Mouse (Mus musculus) midbrain, postnatal 0 days (tissue): ENCODE data around the gene 2900026A02Rik. TPM values are rescaled to one million over a fixed set of nuclear protein-coding genes. Genes with fewer than 3 reads are reported as not detected.

Experiments
- ATAC-seq: fragments of 200-750 bp; cut with Nextera tagmentation; 2 replicates; pipeline ENCODE4 v1.8.0; 2017; ENCODE audit warnings: moderate number of reproducible peaks, mild to moderate bottlenecking, moderate TSS enrichment, moderate library complexity; ENCODE audit not compliant: low FRiP score
- DNase-seq: peaks from one replicate; pipeline ENCODE4 v3.0.0-alpha.2; 2015; ENCODE audit warnings: low spot score
- H3K27ac ChIP-seq: fragments of 300-500 bp; sonication (generic); 2 replicates; pipeline ENCODE4 v1.5.1; 2014; ENCODE audit warnings: low read depth, mild to moderate bottlenecking, low read length, mixed read lengths
- H3K27me3 ChIP-seq: fragments of 300-500 bp; sonication (generic); 2 replicates; pipeline ENCODE4 v1.6.1; 2014; ENCODE audit warnings: low read length, control low read depth, mixed read lengths; ENCODE audit not compliant: insufficient read depth
- H3K36me3 ChIP-seq: fragments of 300-500 bp; sonication (generic); 2 replicates; pipeline ENCODE4 v1.6.1; 2014; ENCODE audit warnings: low read length, control low read depth, mixed read lengths; ENCODE audit not compliant: insufficient read depth
- H3K4me1 ChIP-seq: fragments of 300-500 bp; sonication (generic); 2 replicates; pipeline ENCODE4 v1.6.1; 2014; ENCODE audit warnings: mild to moderate bottlenecking, control low read depth, antibody characterized with exemption, low read length, mixed read lengths; ENCODE audit not compliant: insufficient read depth
- H3K4me2 ChIP-seq: fragments of 300-500 bp; sonication (generic); 2 replicates; pipeline ENCODE4 v1.6.1; 2014; ENCODE audit warnings: low read depth, mild to moderate bottlenecking, low read length, mixed read lengths; ENCODE audit not compliant: poor library complexity, severe bottlenecking
- H3K4me3 ChIP-seq: fragments of 300-500 bp; sonication (generic); 2 replicates; pipeline ENCODE4 v1.5.1; 2014; ENCODE audit warnings: low read depth, mild to moderate bottlenecking, low read length, moderate library complexity
- H3K9ac ChIP-seq: fragments of 300-500 bp; sonication (generic); replicated peaks from 2 replicates; pipeline ENCODE4 v1.6.1; 2014; ENCODE audit warnings: mild to moderate bottlenecking, low read length, moderate library complexity, mixed read lengths; ENCODE audit not compliant: poor library complexity, severe bottlenecking
- H3K9me3 ChIP-seq: fragments of 300-500 bp; sonication (generic); 2 replicates; pipeline ENCODE4 v1.6.1; 2016; ENCODE audit warnings: low read length, control low read depth
- CTCF ChIP-seq: IDR thresholded peaks from 2 replicates; pipeline ENCODE4 v1.5.1; 2016; ENCODE audit warnings: antibody characterized with exemption, mild to moderate bottlenecking
- whole genome bisulfite sequencing: fragments of 180-500 bp; shearing (Covaris S2); extraction: QIAGEN DNeasy Blood & Tissue Kit; methylation state at CpG from one replicate; pipeline ENCODE4 v1.1.7; 2014; 5-methylcytosine and 5-hydroxymethylcytosine counted together
- polyA plus RNA-seq: library from polyadenylated mRNA; unstranded; fragments of >200 nt; fragmentation: Nextera tagmentation; extraction: Ambion mirVana; gene quantifications from 2 replicates; pipeline ENCODE4 v1.2.1, GENCODE M21; 2015
- total RNA-seq: library from RNA; depleted of rRNA; stranded (reverse); fragments of >200 nt; gene quantifications from 2 replicates; pipeline ENCODE4 v1.2.3, GENCODE M21; 2014; rRNA removed

The 2900026A02Rik gene
- total and polyA plus RNA-seq, 2 experiments from 2014 or later = 3.8 to 11.8 TPM

DNA sequence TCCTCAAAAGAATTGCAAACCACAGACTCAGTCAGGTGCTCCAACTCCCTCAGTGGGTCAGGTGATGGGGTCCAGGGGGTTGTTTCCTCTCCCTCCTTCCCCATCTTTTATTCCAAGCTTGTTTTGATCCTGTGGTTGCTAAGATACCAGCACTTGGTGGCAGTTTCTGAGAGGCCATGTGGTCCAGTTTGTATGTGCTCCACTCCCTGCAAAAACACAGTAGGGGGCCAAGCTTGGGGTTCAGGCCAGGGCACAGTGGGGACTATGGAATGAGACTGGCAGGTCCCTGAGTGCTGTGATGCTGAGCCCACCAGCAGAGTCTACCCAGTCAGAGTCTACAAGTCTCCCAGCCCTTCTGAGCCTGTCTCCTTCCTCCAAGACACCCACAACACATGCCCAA, 171.2 kb downstream of the 2900026A02Rik start:
- H3K4me3 ChIP-seq = no peak overlapping the region
- H3K4me1 ChIP-seq = peaks cover 3% of the 10 kb centered on the region; the same call in 1 of the 2 replicates
- H3K27ac ChIP-seq = 0 out of 2 replicates have a peak overlapping the region, but pooled peaks have one; percentile 13
- no peaks in the 10 kb centered on the region for H3K27me3 ChIP-seq
- H3K9ac ChIP-seq = no peak overlapping the region
- H3K4me2 ChIP-seq = no peak overlapping the region
- DNase-seq = peak; percentile 40
- no peak for ATAC-seq
- no peaks in the 10 kb centered on the region for H3K9me3 ChIP-seq
- no peak for TF ChIP-seq CTCF
- H3K36me3 ChIP-seq = no peaks in the 10 kb centered on the region

DNA sequence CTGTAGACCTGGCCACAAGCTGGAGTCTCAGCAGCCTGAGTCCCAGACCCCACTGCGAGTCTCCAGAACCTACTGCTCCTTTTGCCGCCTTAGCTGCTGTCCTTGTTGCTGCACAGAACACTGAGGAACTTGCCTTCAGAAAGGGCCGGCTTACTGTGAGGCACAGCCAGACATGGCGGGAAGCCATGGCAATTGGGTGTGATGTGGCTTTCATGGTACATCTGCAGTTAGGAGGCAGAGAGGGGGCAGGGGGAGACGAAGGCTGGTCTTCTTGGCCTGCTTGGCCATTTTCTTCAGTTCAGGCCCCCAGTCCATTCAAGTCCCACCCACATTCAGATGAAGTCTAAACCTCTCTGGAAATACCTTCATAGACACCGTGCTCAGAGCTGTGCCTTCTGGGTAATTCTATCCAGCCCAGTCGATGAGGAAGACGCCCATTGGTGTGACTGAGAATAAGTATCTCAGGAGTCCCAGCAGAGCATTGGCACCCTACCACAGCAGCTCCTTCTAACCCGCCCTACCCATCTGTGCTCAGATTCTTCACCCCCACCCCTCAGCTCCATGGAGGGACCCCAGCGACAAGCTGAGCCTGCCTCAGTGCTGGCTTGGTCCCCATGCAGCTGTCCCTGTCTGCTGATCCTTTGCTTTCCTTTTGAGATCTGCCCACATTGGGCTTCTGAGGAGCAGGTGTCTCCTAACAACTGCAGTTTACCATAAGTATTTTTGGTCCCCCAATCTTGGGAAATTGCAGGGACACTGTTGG, 175.3 kb downstream of the 2900026A02Rik start:
- DNase-seq (peak; percentile 70), ATAC-seq (peak; percentile 57; the same call in 1 of the 2 replicates)
- WGBS = 79% methylated on average over 10 of the region's 10 CpGs
- Histone ChIP-seq H3K36me3 (no peaks in the 10 kb centered on the region), H3K9me3 (no peaks in the 10 kb centered on the region), H3K4me2 (no peak overlapping the region), H3K4me3 (no peak overlapping the region), H3K4me1 (peaks cover 3% of the 10 kb centered on the region; the same call in 1 of the 2 replicates), H3K27ac (peak overlapping the region; percentile 6; the same call in 1 of the 2 replicates), H3K9ac (no peak overlapping the region), H3K27me3 (no peaks in the 10 kb centered on the region)
- no peak for TF ChIP-seq CTCF

DNA sequence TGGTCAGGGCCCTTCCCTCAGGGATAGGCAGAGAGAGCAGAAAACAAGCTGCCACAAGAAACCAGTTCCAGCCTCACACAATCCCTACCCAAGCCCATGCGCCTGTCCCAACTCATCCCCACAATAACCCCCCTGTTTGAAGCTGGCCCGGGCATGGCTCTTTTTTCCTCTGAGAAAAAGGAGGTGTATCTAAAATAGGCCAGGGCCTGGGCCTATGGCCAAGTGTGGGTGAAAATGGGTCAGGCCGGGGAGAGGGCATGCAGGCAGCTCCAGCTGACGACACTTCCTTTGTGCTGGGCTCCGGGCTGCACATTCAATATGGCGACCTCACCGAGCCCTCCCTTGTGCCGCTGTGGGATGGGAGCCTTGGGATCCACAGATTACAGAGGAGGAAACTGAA, 177.5 kb downstream of the 2900026A02Rik start:
- H3K36me3 ChIP-seq = no peaks in the 10 kb centered on the region
- no peaks in the 10 kb centered on the region for H3K4me1 ChIP-seq
- TF ChIP-seq CTCF = no peak
- no peaks in the 10 kb centered on the region for H3K9me3 ChIP-seq
- H3K4me3 ChIP-seq = no peak overlapping the region
- H3K27me3 ChIP-seq = no peaks in the 10 kb centered on the region
- 66% methylated on average over 8 of the region's 8 CpGs for WGBS
- no peak overlapping the region for H3K4me2 ChIP-seq
- H3K27ac ChIP-seq = no peak overlapping the region
- DNase-seq (no peak), ATAC-seq (no peak)
- no peak overlapping the region for H3K9ac ChIP-seq

DNA sequence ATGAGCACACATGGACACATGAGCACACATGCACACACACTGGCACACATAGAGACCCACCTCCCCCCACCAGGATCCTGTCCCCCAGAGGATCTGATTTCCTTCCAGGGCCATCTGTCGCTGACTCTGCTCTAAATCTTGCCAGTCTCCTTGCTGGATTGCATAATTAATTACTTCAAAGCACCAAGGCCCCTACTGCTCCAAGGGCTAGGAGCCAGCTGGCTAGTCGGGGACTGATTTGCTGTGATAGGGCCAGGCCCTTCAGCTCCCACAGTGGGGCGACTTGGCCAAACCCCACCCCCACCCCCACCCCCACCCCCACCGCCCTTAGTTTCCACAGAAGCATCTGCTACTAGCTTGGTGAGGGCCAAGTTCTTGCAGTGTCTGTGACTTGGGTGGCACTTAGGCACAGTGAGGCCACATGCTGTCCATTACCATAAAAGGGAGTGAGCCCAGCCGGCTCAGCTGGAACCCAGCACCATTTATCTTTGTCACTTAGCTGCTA, 179.4 kb downstream of the 2900026A02Rik start:
- Histone ChIP-seq H3K9me3 (no peaks in the 10 kb centered on the region), H3K36me3 (no peaks in the 10 kb centered on the region), H3K4me1 (no peaks in the 10 kb centered on the region), H3K9ac (no peak overlapping the region), H3K27ac (no peak overlapping the region; the same call in 1 of the 2 replicates), H3K27me3 (no peaks in the 10 kb centered on the region), H3K4me3 (no peak overlapping the region), H3K4me2 (no peak overlapping the region)
- peak; percentile 95 for DNase-seq
- peak; percentile 84 for ATAC-seq
- no peak for TF ChIP-seq CTCF
- 5% methylated on average over 5 of the region's 5 CpGs for WGBS

DNA sequence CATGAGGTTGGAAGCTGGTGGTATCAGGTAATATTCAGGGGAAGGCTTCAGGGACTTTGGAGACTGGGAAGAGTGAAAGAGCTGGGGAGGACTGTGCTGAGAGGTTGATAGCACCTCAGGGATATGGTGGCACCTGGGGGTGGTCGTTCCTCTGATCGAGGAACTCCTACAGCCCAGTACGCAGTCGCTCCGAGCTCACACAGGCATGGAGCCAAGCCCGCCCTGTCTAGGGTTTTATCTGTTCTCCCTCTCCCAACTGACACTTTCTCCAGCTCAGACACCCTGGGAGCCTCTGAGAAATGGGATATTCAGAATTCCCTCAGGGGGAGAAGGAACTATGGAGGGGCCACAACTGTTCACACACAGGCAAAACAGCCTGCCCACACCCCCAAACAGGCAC, 180.3 kb downstream of the 2900026A02Rik start:
- Histone ChIP-seq H3K4me3 (no peak overlapping the region), H3K36me3 (no peaks in the 10 kb centered on the region), H3K9me3 (no peaks in the 10 kb centered on the region), H3K27me3 (no peaks in the 10 kb centered on the region), H3K9ac (no peak overlapping the region), H3K27ac (no peak overlapping the region), H3K4me1 (no peaks in the 10 kb centered on the region), H3K4me2 (no peak overlapping the region)
- DNase-seq (no peak), ATAC-seq (no peak)
- 56% methylated on average over 6 of the region's 6 CpGs for WGBS
- no peak for TF ChIP-seq CTCF

DNA sequence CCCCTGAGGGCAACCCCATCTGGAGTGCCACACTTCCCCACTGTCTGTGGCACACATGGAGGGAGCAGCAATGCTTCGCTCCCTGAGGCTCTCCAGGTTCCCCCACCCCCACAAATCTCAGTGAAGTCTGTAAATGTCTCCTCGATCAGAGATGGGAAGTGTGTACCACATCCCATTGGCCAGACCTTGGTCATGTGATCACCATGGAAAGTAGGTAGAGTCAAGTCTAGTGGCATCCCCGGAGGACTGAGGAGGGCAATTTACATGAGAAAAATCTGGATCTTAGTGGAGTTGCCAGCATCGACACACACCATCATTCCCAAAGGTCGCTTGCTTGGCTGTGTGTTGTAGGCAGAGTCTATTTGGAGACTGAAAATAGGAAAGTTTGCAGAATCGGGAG, 182.4 kb downstream of the 2900026A02Rik start:
- Histone ChIP-seq H3K4me1 (no peaks in the 10 kb centered on the region; the same call in 1 of the 2 replicates), H3K9me3 (no peaks in the 10 kb centered on the region), H3K36me3 (no peaks in the 10 kb centered on the region), H3K4me3 (no peak overlapping the region), H3K4me2 (no peak overlapping the region), H3K27ac (no peak overlapping the region), H3K27me3 (no peaks in the 10 kb centered on the region), H3K9ac (no peak overlapping the region)
- TF ChIP-seq CTCF = no peak
- DNase-seq (no peak), ATAC-seq (no peak)
- 76% methylated on average over 6 of the region's 6 CpGs for WGBS

Other genes starting within 250 kb of the 2900026A02Rik start
- 48.4 and 73.0 TPM in 2 replicates for gene Grk3, start 205.4 kb downstream of the 2900026A02Rik start, total RNA-seq
- gene Grk3, start 205.4 kb downstream of the 2900026A02Rik start, polyA plus RNA-seq = 15.2 and 21.1 TPM in 2 replicates
- not detected in 2 replicates for gene Crybb2, start 151.1 kb downstream of the 2900026A02Rik start, total RNA-seq
- not detected in 2 replicates for gene Crybb2, start 151.1 kb downstream of the 2900026A02Rik start, polyA plus RNA-seq
- gene Crybb3, start 139.7 kb downstream of the 2900026A02Rik start, total RNA-seq = 1.4 and 3.0 TPM in 2 replicates
- 2.2 and 3.1 TPM in 2 replicates for gene Crybb3, start 139.7 kb downstream of the 2900026A02Rik start, polyA plus RNA-seq
- not detected in 2 replicates for gene Tmem211, start 5.7 kb upstream of the 2900026A02Rik start, total RNA-seq
- gene Tmem211, start 5.7 kb upstream of the 2900026A02Rik start, polyA plus RNA-seq = not detected in 2 replicates
- gene Sgsm1, start 89.5 kb upstream of the 2900026A02Rik start, total RNA-seq = 52.9 and 53.4 TPM in 2 replicates
- gene Sgsm1, start 89.5 kb upstream of the 2900026A02Rik start, polyA plus RNA-seq = 19.8 and 27.3 TPM in 2 replicates
- not detected in 2 replicates for gene Aym1, start 136.1 kb upstream of the 2900026A02Rik start, total RNA-seq
- gene Aym1, start 136.1 kb upstream of the 2900026A02Rik start, polyA plus RNA-seq = not detected in 2 replicates